Mouse (Mus musculus) small intestine, adult 2 months (tissue): ENCODE measurements at regions not wholly inside any gene's neighbourhood (a gene's known extent, or its start where the extent isn't known, plus 50 kb on each side); places are given as distances from the start of the nearest gene placed in this dataset.

Source experiments
- H3K27ac ChIP-seq: fragments of 200-500 bp; 2 replicates; pipeline ENCODE4 v1.5.1; 2012; ENCODE audit warnings: low read depth, low read length, control low read depth, inconsistent platforms; ENCODE audit not compliant: insufficient read depth
- H3K27me3 ChIP-seq: fragments of 200-500 bp; 2 replicates; pipeline ENCODE4 v1.6.1; 2012; ENCODE audit warnings: mild to moderate bottlenecking, moderate library complexity, low read length, inconsistent platforms; ENCODE audit not compliant: control insufficient read depth, insufficient read depth
- H3K36me3 ChIP-seq: fragments of 200-500 bp; 2 replicates; pipeline ENCODE4 v1.6.1; 2012; ENCODE audit warnings: mild to moderate bottlenecking, low read length, control low read depth, inconsistent platforms; ENCODE audit not compliant: control insufficient read depth, insufficient read depth
- H3K4me1 ChIP-seq: fragments of 200-500 bp; 2 replicates; pipeline ENCODE4 v1.6.1; 2012; ENCODE audit warnings: low read length, inconsistent platforms, mixed read lengths; ENCODE audit not compliant: control insufficient read depth, insufficient read depth, insufficient read length
- H3K4me3 ChIP-seq: fragments of 200-500 bp; 2 replicates; pipeline ENCODE4 v1.5.1; 2012; ENCODE audit warnings: low read depth, mild to moderate bottlenecking, control low read depth, inconsistent platforms, low read length, moderate library complexity
- CTCF ChIP-seq: fragments of 200-500 bp; IDR thresholded peaks from 2 replicates; pipeline ENCODE4 v1.5.1; 2012; ENCODE audit warnings: low read depth, mild to moderate bottlenecking, control low read depth, inconsistent platforms, low read length, moderate library complexity, mixed read lengths; ENCODE audit not compliant: insufficient replicate concordance, insufficient read length; ENCODE audit errors: extremely low read depth
- POLR2A ChIP-seq: fragments of 200-500 bp; IDR thresholded peaks from 2 replicates; pipeline ENCODE4 v1.6.1; 2012; ENCODE audit warnings: low read depth, mild to moderate bottlenecking, control low read depth, inconsistent platforms, low read length, moderate library complexity
- WGBS: fragments of 180-500 bp; shearing (Covaris S2); methylation state at CpG from one replicate; pipeline ENCODE4 v1.1.7; 2018; 5-methylcytosine and 5-hydroxymethylcytosine counted together

- Histone ChIP-seq H3K27ac (no peak overlapping the region), H3K27me3 (no peaks in the 10 kb centered on the region), H3K36me3 (no peaks in the 10 kb centered on the region), H3K4me1 (no peaks in the 10 kb centered on the region), H3K4me3 (no peak overlapping the region)
- no peak for TF ChIP-seq CTCF
- no peak for TF ChIP-seq POLR2A
- 80% methylated on average over 1 of the region's 1 CpGs for WGBS
Observed at GRCm38 (mm10) chrX:166757152-166757551, 171.6 kb upstream of the Egfl6 start.

- Histone ChIP-seq H3K4me1 (no peaks in the 10 kb centered on the region), H3K4me3 (no peak overlapping the region), H3K36me3 (no peaks in the 10 kb centered on the region), H3K27me3 (no peaks in the 10 kb centered on the region), H3K27ac (no peak overlapping the region)
- 55% methylated on average over 3 of the region's 3 CpGs for WGBS
- no peak for TF ChIP-seq CTCF
- TF ChIP-seq POLR2A, result no peak
Observed at GRCm38 (mm10) chrX:166754967-166755654, 169.6 kb upstream of the Egfl6 start.

GRCm38 (mm10) chrX:166749055-166749679 lies 163.6 kb upstream of the Egfl6 start:
- no peak for TF ChIP-seq POLR2A
- TF ChIP-seq CTCF, result no peak
- WGBS, result 84% methylated on average over 8 of the region's 8 CpGs
- Histone ChIP-seq H3K27ac (no peak overlapping the region), H3K4me1 (no peaks in the 10 kb centered on the region), H3K4me3 (no peak overlapping the region), H3K27me3 (no peaks in the 10 kb centered on the region), H3K36me3 (no peaks in the 10 kb centered on the region)

- TF ChIP-seq POLR2A (no peak), CTCF (no peak)
- no peaks in the 10 kb centered on the region for H3K36me3 ChIP-seq
- WGBS, result 91% methylated on average over 2 of the region's 2 CpGs
- H3K27ac ChIP-seq, result no peak overlapping the region
- H3K4me3 ChIP-seq, result no peak overlapping the region
- no peaks in the 10 kb centered on the region for H3K27me3 ChIP-seq
- no peaks in the 10 kb centered on the region for H3K4me1 ChIP-seq
Observed at GRCm38 (mm10) chrX:166731354-166731753, 145.8 kb upstream of the Egfl6 start.

- Histone ChIP-seq H3K4me1 (no peaks in the 10 kb centered on the region), H3K27ac (no peak overlapping the region), H3K36me3 (no peaks in the 10 kb centered on the region), H3K27me3 (no peaks in the 10 kb centered on the region), H3K4me3 (no peak overlapping the region)
- 58% methylated on average over 2 of the region's 2 CpGs for WGBS
- TF ChIP-seq POLR2A, result no peak
- TF ChIP-seq CTCF, result no peak
Observed at GRCm38 (mm10) chrX:166728622-166728928, 143.1 kb upstream of the Egfl6 start.

- TF ChIP-seq POLR2A, result no peak
- no peak for TF ChIP-seq CTCF
- Histone ChIP-seq H3K27ac (no peak overlapping the region), H3K4me3 (no peak overlapping the region), H3K36me3 (no peaks in the 10 kb centered on the region), H3K27me3 (no peaks in the 10 kb centered on the region), H3K4me1 (no peaks in the 10 kb centered on the region)
- 82% methylated on average over 7 of the region's 7 CpGs for WGBS
Observed at GRCm38 (mm10) chrX:166727823-166728621, 142.5 kb upstream of the Egfl6 start.
